9 mouse cellular contexts compared by ENCODE assay signal in genomic region chr1:74121821-74122576, GRCm38 (mm10). TPM values are rescaled to one million over a fixed set of nuclear protein-coding genes. Genes with fewer than 3 reads are reported as not detected.
DNase-seq lines count a peak whose midpoint lies in the region; ATAC-seq lines count a peak whose summit lies in the region.
"Had no signal": no experiment of that assay in that cellular context is flagged by ENCODE, and none has a peak within 500 bp of the region (broad histone marks: within the 10 kb centered on the region; RNA-seq: fewer than 3 reads in every experiment).

No protein-coding gene starts in this region.

- peak overlapping the region; percentile 70; the same call in 1 of the 2 replicates for H3K4me2 ChIP-seq in neural tube, embryonic 13.5 days
- no peak overlapping the region for H3K4me2 ChIP-seq in embryonic facial prominence, embryonic 15.5 days (replicated peaks)
- H3K4me2 ChIP-seq in hindbrain, embryonic 14.5 days (replicated peaks) = peak overlapping the region; percentile 85; the same call in 1 of the 2 replicates
- H3K4me2 ChIP-seq in lung, embryonic 16.5 days (ENCODE audit: low read depth, low read length) = no peak overlapping the region
- no peak overlapping the region for H3K4me2 ChIP-seq in intestine, embryonic 15.5 days (replicated peaks)

- no peaks in the 10 kb centered on the region for H3K9me3 ChIP-seq in neural tube, embryonic 13.5 days
- no peaks in the 10 kb centered on the region for H3K9me3 ChIP-seq in embryonic facial prominence, embryonic 15.5 days (replicated peaks)
- H3K9me3 ChIP-seq in hindbrain, embryonic 14.5 days (ENCODE audit: control insufficient read depth, low read length) = no peaks in the 10 kb centered on the region
- no peaks in the 10 kb centered on the region for H3K9me3 ChIP-seq in lung, embryonic 16.5 days (ENCODE audit: control insufficient read depth, low read length)
- H3K9me3 ChIP-seq in intestine, embryonic 15.5 days = no peaks in the 10 kb centered on the region

- ATAC-seq in neural tube, embryonic 13.5 days (ENCODE audit: low read depth) = no peak; the same call in 1 of the 2 replicates
- peak; percentile 28; the same call in 1 of the 2 replicates for ATAC-seq in embryonic facial prominence, embryonic 15.5 days (ENCODE audit: insufficient number of reproducible peaks, low FRiP score, low TSS enrichment, low read depth)
- ATAC-seq in hindbrain, embryonic 14.5 days (ENCODE audit: low FRiP score) = peak; percentile 22; the same call in 1 of the 2 replicates
- peak; percentile 56 for ATAC-seq in lung, embryonic 16.5 days (ENCODE audit: low read depth)
- ATAC-seq in intestine, embryonic 15.5 days = no peak

- DNase-seq in neural tube, embryonic 10.5 days (ENCODE audit: extremely low spot score, low spot score) = no peak
- peak; percentile 60 for DNase-seq in hindbrain, embryonic 14.5 days (ENCODE audit: low spot score)
- peak; percentile 76 for DNase-seq in testis, postnatal 10 days (ENCODE audit: low spot score)
- no peak for DNase-seq in cerebellum, adult 8-10 months

- no peak overlapping the region for H3K4me3 ChIP-seq in neural tube, embryonic 13.5 days
- no peak overlapping the region for H3K4me3 ChIP-seq in embryonic facial prominence, embryonic 15.5 days (replicated peaks)
- no peak overlapping the region for H3K4me3 ChIP-seq in hindbrain, embryonic 14.5 days (replicated peaks; ENCODE audit: low read length)
- no peak overlapping the region for H3K4me3 ChIP-seq in lung, embryonic 16.5 days (ENCODE audit: low read length)
- no peak overlapping the region for H3K4me3 ChIP-seq in intestine, embryonic 15.5 days (replicated peaks)

- H3K27ac ChIP-seq in neural tube, embryonic 13.5 days (replicated peaks) = peak overlapping the region; percentile 38; the same call in 1 of the 2 replicates
- H3K27ac ChIP-seq in embryonic facial prominence, embryonic 15.5 days (replicated peaks) = no peak overlapping the region; the same call in 1 of the 2 replicates
- H3K27ac ChIP-seq in hindbrain, embryonic 14.5 days = no peak overlapping the region
- H3K27ac ChIP-seq in lung, embryonic 16.5 days (ENCODE audit: low read length) = peak overlapping the region; percentile 36
- no peak overlapping the region for H3K27ac ChIP-seq in intestine, embryonic 15.5 days
- H3K27ac ChIP-seq: liver, embryonic 14.5 days had no signal

- 44% methylated on average over 9 of the region's 9 CpGs for WGBS in neural tube, embryonic 13.5 days
- 35% methylated on average over 9 of the region's 9 CpGs for WGBS in embryonic facial prominence, embryonic 15.5 days
- 39% methylated on average over 9 of the region's 9 CpGs for WGBS in hindbrain, embryonic 14.5 days
- WGBS in lung, embryonic 16.5 days = 34% methylated on average over 9 of the region's 9 CpGs
- WGBS in intestine, embryonic 15.5 days = 45% methylated on average over 9 of the region's 9 CpGs

- peaks cover 36% of the 10 kb centered on the region for H3K4me1 ChIP-seq in neural tube, embryonic 13.5 days (replicated peaks)
- H3K4me1 ChIP-seq in embryonic facial prominence, embryonic 15.5 days = peaks cover 38% of the 10 kb centered on the region
- H3K4me1 ChIP-seq in hindbrain, embryonic 14.5 days (replicated peaks; ENCODE audit: control insufficient read depth, insufficient read depth, low read length) = peaks cover 11% of the 10 kb centered on the region; the same call in 1 of the 2 replicates
- H3K4me1 ChIP-seq in lung, embryonic 16.5 days (replicated peaks; ENCODE audit: control insufficient read depth, insufficient read depth, low read length) = peaks cover 27% of the 10 kb centered on the region
- peaks cover 11% of the 10 kb centered on the region for H3K4me1 ChIP-seq in intestine, embryonic 15.5 days (replicated peaks)

- no peaks in the 10 kb centered on the region for H3K36me3 ChIP-seq in neural tube, embryonic 13.5 days
- H3K36me3 ChIP-seq in embryonic facial prominence, embryonic 15.5 days = no peaks in the 10 kb centered on the region
- H3K36me3 ChIP-seq in hindbrain, embryonic 14.5 days (replicated peaks; ENCODE audit: control insufficient read depth, insufficient read depth) = no peaks in the 10 kb centered on the region
- no peaks in the 10 kb centered on the region for H3K36me3 ChIP-seq in lung, embryonic 16.5 days (ENCODE audit: control insufficient read depth, insufficient read depth, low read length)
- no peaks in the 10 kb centered on the region for H3K36me3 ChIP-seq in intestine, embryonic 15.5 days

- no peak overlapping the region for H3K9ac ChIP-seq in neural tube, embryonic 13.5 days
- no peak overlapping the region for H3K9ac ChIP-seq in embryonic facial prominence, embryonic 15.5 days
- no peak overlapping the region for H3K9ac ChIP-seq in hindbrain, embryonic 14.5 days
- H3K9ac ChIP-seq in lung, embryonic 16.5 days (ENCODE audit: low read length) = no peak overlapping the region
- no peak overlapping the region for H3K9ac ChIP-seq in intestine, embryonic 15.5 days
- H3K9ac ChIP-seq: liver, embryonic 14.5 days had no signal

- H3K27me3 ChIP-seq in neural tube, embryonic 13.5 days = peaks cover 29% of the 10 kb centered on the region
- peaks cover 11% of the 10 kb centered on the region for H3K27me3 ChIP-seq in embryonic facial prominence, embryonic 15.5 days
- peaks cover 20% of the 10 kb centered on the region; the same call in 1 of the 2 replicates for H3K27me3 ChIP-seq in hindbrain, embryonic 14.5 days (ENCODE audit: control insufficient read depth, insufficient read depth, low read length)
- peaks cover 3% of the 10 kb centered on the region; the same call in 1 of the 2 replicates for H3K27me3 ChIP-seq in lung, embryonic 16.5 days (ENCODE audit: control insufficient read depth, insufficient read depth, low read depth, low read length)
- 0 out of 2 replicates have a peak, but pooled peaks cover 7% of the 10 kb centered on the region for H3K27me3 ChIP-seq in intestine, embryonic 15.5 days (replicated peaks)

RNA-seq across cellular contexts. Expression of gene Tns1, which starts 2.2 kb away (rescaled TPM):
- 15.8 and 17.0 TPM in 2 replicates for polyA plus RNA-seq in neural tube, embryonic 13.5 days (2015; fragmentation: Nextera tagmentation; extraction: Ambion mirVana)
- polyA plus RNA-seq in embryonic facial prominence, embryonic 15.5 days (2015; fragmentation: Nextera tagmentation; extraction: Ambion mirVana) = 49.3 and 53.7 TPM in 2 replicates
- 15.1 and 15.5 TPM in 2 replicates for polyA plus RNA-seq in hindbrain, embryonic 14.5 days (2014; fragmentation: Nextera tagmentation; extraction: Ambion mirVana)
- polyA plus RNA-seq in lung, embryonic 16.5 days (2015; fragmentation: Nextera tagmentation; extraction: Ambion mirVana) = 137 and 147 TPM in 2 replicates
- polyA plus RNA-seq in intestine, embryonic 15.5 days (2015; fragmentation: Nextera tagmentation; extraction: Ambion mirVana) = 23.1 and 29.1 TPM in 2 replicates

RNA-seq across cellular contexts. Expression of gene Rufy4, which starts 3.3 kb away (rescaled TPM):
- 0.14 TPM in 1 of 2 replicates, not detected in the other for polyA plus RNA-seq in neural tube, embryonic 13.5 days (2015; fragmentation: Nextera tagmentation; extraction: Ambion mirVana)
- 0.72 and 0.85 TPM in 2 replicates for polyA plus RNA-seq in embryonic facial prominence, embryonic 15.5 days (2015; fragmentation: Nextera tagmentation; extraction: Ambion mirVana)
- polyA plus RNA-seq in hindbrain, embryonic 14.5 days (2014; fragmentation: Nextera tagmentation; extraction: Ambion mirVana) = 0.26 and 0.43 TPM in 2 replicates
- 0.31 and 0.64 TPM in 2 replicates for polyA plus RNA-seq in lung, embryonic 16.5 days (2015; fragmentation: Nextera tagmentation; extraction: Ambion mirVana)
- polyA plus RNA-seq in intestine, embryonic 15.5 days (2015; fragmentation: Nextera tagmentation; extraction: Ambion mirVana) = 0.18 and 0.34 TPM in 2 replicates

RNA-seq across cellular contexts. Expression of gene Cxcr2, which starts 31.8 kb away (rescaled TPM):
- polyA plus RNA-seq in neural tube, embryonic 13.5 days (2015; fragmentation: Nextera tagmentation; extraction: Ambion mirVana) = 0.12 and 0.15 TPM in 2 replicates
- 0.37 TPM in 2 replicates for polyA plus RNA-seq in embryonic facial prominence, embryonic 15.5 days (2015; fragmentation: Nextera tagmentation; extraction: Ambion mirVana)
- 0.11 TPM in 1 of 2 replicates, not detected in the other for polyA plus RNA-seq in hindbrain, embryonic 14.5 days (2014; fragmentation: Nextera tagmentation; extraction: Ambion mirVana)
- polyA plus RNA-seq in lung, embryonic 16.5 days (2015; fragmentation: Nextera tagmentation; extraction: Ambion mirVana) = 0.21 and 0.43 TPM in 2 replicates
- polyA plus RNA-seq in intestine, embryonic 15.5 days (2015; fragmentation: Nextera tagmentation; extraction: Ambion mirVana) = 0.24 and 0.35 TPM in 2 replicates

Comparison
In these comparisons a context has a peak if more than half of its experiments do, and no peak if none do; other contexts are left out.
1. ATAC-seq: peak in embryonic facial prominence, embryonic 15.5 days (single experiment), hindbrain, embryonic 14.5 days (single experiment) and lung, embryonic 16.5 days (single experiment); none in neural tube, embryonic 13.5 days (single experiment) and intestine, embryonic 15.5 days (single experiment).
2. H3K27ac ChIP-seq: peak in neural tube, embryonic 13.5 days (single experiment) and lung, embryonic 16.5 days (single experiment); none in embryonic facial prominence, embryonic 15.5 days (single experiment), hindbrain, embryonic 14.5 days (single experiment) and intestine, embryonic 15.5 days (single experiment).
3. H3K4me2 ChIP-seq: peak in neural tube, embryonic 13.5 days (single experiment) and hindbrain, embryonic 14.5 days (single experiment); none in embryonic facial prominence, embryonic 15.5 days (single experiment), lung, embryonic 16.5 days (single experiment) and intestine, embryonic 15.5 days (single experiment).
4. DNase-seq: peak in hindbrain, embryonic 14.5 days (single experiment) and testis, postnatal 10 days (single experiment); none in neural tube, embryonic 10.5 days (single experiment) and cerebellum, adult 8-10 months (single experiment).